Comparison of ENCODE assay signal across 13 mouse cellular contexts in genomic region chr6:92478612-92479011, GRCm38 (mm10).
DNase-seq lines count a peak whose midpoint lies in the region; ATAC-seq and TF ChIP-seq lines count a peak whose summit lies in the region.
"Had no signal": no experiment of that assay in that cellular context is flagged by ENCODE, and none has a peak within 500 bp of the region (broad histone marks: within the 10 kb centered on the region; RNA-seq: fewer than 3 reads in every experiment).

No protein-coding gene starts in this region.

- peak overlapping the region; percentile 10; the same call in 1 of the 2 replicates for H3K4me3 ChIP-seq in forebrain, embryonic 15.5 days
- no peak overlapping the region for H3K4me3 ChIP-seq in forebrain, embryonic 12.5 days (replicated peaks)
- peak overlapping the region; percentile 42 for H3K4me3 ChIP-seq in lung, adult 2 months (replicated peaks; ENCODE audit: extremely low read depth, low read depth, low read length)
- peak overlapping the region; percentile 47 for H3K4me3 ChIP-seq in hindbrain, embryonic 13.5 days
- peak overlapping the region; percentile 49 for H3K4me3 ChIP-seq in neural tube, embryonic 15.5 days (replicated peaks)
- H3K4me3 ChIP-seq: kidney, embryonic 15.5 days had no signal

- TF ChIP-seq CTCF in lung, adult 2 months (IDR thresholded peaks at IDR 0.05; ENCODE audit: insufficient read depth, low read length): no peak

- TF ChIP-seq POLR2A in lung, adult 2 months (IDR thresholded peaks at IDR 0.05; ENCODE audit: borderline replicate concordance, extremely low read depth, low read depth, low read length): no peak

- WGBS in forebrain, embryonic 15.5 days: 75% methylated on average over 1 of the region's 1 CpGs
- WGBS in forebrain, embryonic 12.5 days: 90% methylated on average over 1 of the region's 1 CpGs
- WGBS in lung, adult 2 months: 59% methylated on average over 1 of the region's 1 CpGs
- WGBS in hindbrain, embryonic 13.5 days: 92% methylated on average over 1 of the region's 1 CpGs
- WGBS in neural tube, embryonic 15.5 days: 89% methylated on average over 1 of the region's 1 CpGs

- no peaks in the 10 kb centered on the region for H3K9me3 ChIP-seq in forebrain, embryonic 15.5 days
- no peaks in the 10 kb centered on the region for H3K9me3 ChIP-seq in forebrain, embryonic 12.5 days
- H3K9me3 ChIP-seq in hindbrain, embryonic 13.5 days: no peaks in the 10 kb centered on the region
- no peaks in the 10 kb centered on the region for H3K9me3 ChIP-seq in neural tube, embryonic 15.5 days (replicated peaks)
- H3K9me3 ChIP-seq: kidney, embryonic 15.5 days had no signal

- no peak for DNase-seq in lung, adult 2 months
- DNase-seq in lung, postnatal 25 days (ENCODE audit: low spot score): no peak
- no peak for DNase-seq in thymus, postnatal 14 days
- no peak for DNase-seq in adrenal gland, adult (ENCODE audit: inconsistent age in 2 of 2, low spot score in 1 of 2)
- DNase-seq: adrenal gland, postnatal 25 days; cerebellum, adult 8-10 months; gastrocnemius, postnatal 36 days had no signal

- no peak overlapping the region for H3K27ac ChIP-seq in forebrain, embryonic 15.5 days (replicated peaks)
- no peak overlapping the region for H3K27ac ChIP-seq in forebrain, embryonic 12.5 days
- peak overlapping the region; percentile 10; the same call in 1 of the 2 replicates for H3K27ac ChIP-seq in hindbrain, embryonic 13.5 days
- H3K27ac ChIP-seq in neural tube, embryonic 15.5 days (replicated peaks): peak overlapping the region; percentile 70
- H3K27ac ChIP-seq: kidney, embryonic 15.5 days; liver, embryonic 14.5 days had no signal

- peaks cover 30% of the 10 kb centered on the region for H3K4me1 ChIP-seq in forebrain, embryonic 15.5 days
- peaks cover 36% of the 10 kb centered on the region for H3K4me1 ChIP-seq in forebrain, embryonic 12.5 days
- H3K4me1 ChIP-seq in lung, adult 2 months (ENCODE audit: control insufficient read depth, insufficient read depth, low read length): peaks cover 8% of the 10 kb centered on the region
- peaks cover 57% of the 10 kb centered on the region for H3K4me1 ChIP-seq in hindbrain, embryonic 13.5 days (replicated peaks)
- peaks cover 43% of the 10 kb centered on the region for H3K4me1 ChIP-seq in neural tube, embryonic 15.5 days

- no peaks in the 10 kb centered on the region for H3K27me3 ChIP-seq in forebrain, embryonic 15.5 days
- H3K27me3 ChIP-seq in forebrain, embryonic 12.5 days: 0 out of 2 replicates have a peak, but pooled peaks cover 6% of the 10 kb centered on the region
- H3K27me3 ChIP-seq in hindbrain, embryonic 13.5 days: no peaks in the 10 kb centered on the region
- H3K27me3 ChIP-seq in neural tube, embryonic 15.5 days (replicated peaks): no peaks in the 10 kb centered on the region
- H3K27me3 ChIP-seq: kidney, embryonic 15.5 days had no signal

- no peaks in the 10 kb centered on the region for H3K36me3 ChIP-seq in forebrain, embryonic 15.5 days
- no peaks in the 10 kb centered on the region for H3K36me3 ChIP-seq in forebrain, embryonic 12.5 days (replicated peaks)
- H3K36me3 ChIP-seq in hindbrain, embryonic 13.5 days: no peaks in the 10 kb centered on the region
- no peaks in the 10 kb centered on the region for H3K36me3 ChIP-seq in neural tube, embryonic 15.5 days
- H3K36me3 ChIP-seq: kidney, embryonic 15.5 days had no signal

- H3K4me2 ChIP-seq in forebrain, embryonic 15.5 days (replicated peaks): peak overlapping the region; percentile 49
- no peak overlapping the region for H3K4me2 ChIP-seq in forebrain, embryonic 12.5 days
- H3K4me2 ChIP-seq in hindbrain, embryonic 13.5 days: peak overlapping the region; percentile 65
- peak overlapping the region; percentile 60 for H3K4me2 ChIP-seq in neural tube, embryonic 15.5 days
- H3K4me2 ChIP-seq: kidney, embryonic 15.5 days had no signal

- no peak for ATAC-seq in forebrain, embryonic 15.5 days (replicated peaks)
- no peak for ATAC-seq in forebrain, embryonic 12.5 days (ENCODE audit: low FRiP score)
- no peak for ATAC-seq in hindbrain, embryonic 13.5 days (ENCODE audit: low FRiP score)
- no peak for ATAC-seq in neural tube, embryonic 15.5 days (ENCODE audit: low FRiP score)

- H3K9ac ChIP-seq in forebrain, embryonic 15.5 days (replicated peaks): no peak overlapping the region
- H3K9ac ChIP-seq in forebrain, embryonic 12.5 days: no peak overlapping the region
- H3K9ac ChIP-seq in hindbrain, embryonic 13.5 days: peak overlapping the region; percentile 69
- peak overlapping the region; percentile 52 for H3K9ac ChIP-seq in neural tube, embryonic 15.5 days (replicated peaks)
- H3K9ac ChIP-seq: kidney, embryonic 15.5 days; liver, embryonic 14.5 days had no signal

Comparison
In these comparisons a context has a peak if more than half of its experiments do, and no peak if none do; other contexts are left out.
1. H3K27ac ChIP-seq: peak in hindbrain, embryonic 13.5 days (single experiment) and neural tube, embryonic 15.5 days (single experiment); none in forebrain, embryonic 15.5 days (single experiment) and forebrain, embryonic 12.5 days (single experiment).
2. H3K9ac ChIP-seq: peak in hindbrain, embryonic 13.5 days (single experiment) and neural tube, embryonic 15.5 days (single experiment); none in forebrain, embryonic 15.5 days (single experiment) and forebrain, embryonic 12.5 days (single experiment).